Mouse (Mus musculus) stomach, postnatal 0 days (tissue): ENCODE results near the gene Map2k6.

Experiments used
- CTCF ChIP-seq: IDR thresholded peaks from 2 replicates; pipeline ENCODE4 v1.5.1; 2016; ENCODE audit warnings: antibody characterized with exemption, low read depth, mild to moderate bottlenecking, moderate library complexity
- EP300 ChIP-seq: optimal IDR thresholded peaks from 2 replicates; pipeline ENCODE3; 2016; ENCODE audit warnings: antibody characterized with exemption

GRCm38 (mm10) chr11:110551471-110551967, 152.6 kb downstream of the Map2k6 start:
- TF ChIP-seq CTCF (no peak), EP300 (no peak)
